Mouse (Mus musculus): Measurements from ENCODE around the gene Gosr2.

Gene Gosr2

GRCm38 (mm10) chr11:103647921-103648620 is 49.6 kb downstream of the Gosr2 start:
- DNase-seq (ENCODE audit: extremely low spot score): peak; percentile 11

GRCm38 (mm10) chr11:103646301-103646700 is 51.4 kb downstream of the Gosr2 start:
- DNase-seq (ENCODE audit: extremely low spot score): no peak

GRCm38 (mm10) chr11:103645731-103646130 is 52.0 kb downstream of the Gosr2 start:
- DNase-seq (ENCODE audit: extremely low spot score): no peak

- no peak for DNase-seq (ENCODE audit: extremely low spot score)
Observed at GRCm38 (mm10) chr11:103643211-103643610, 54.5 kb downstream of the Gosr2 start.

GRCm38 (mm10) chr11:103639407-103639946 is 58.2 kb downstream of the Gosr2 start:
- peak; percentile 64 for DNase-seq (ENCODE audit: extremely low spot score)

GRCm38 (mm10) chr11:103638790-103639189 is 58.9 kb downstream of the Gosr2 start, which contains the start of gene Lyzl6:
Gene Lyzl6 (minus strand): TSS chr11:103638890.
- no peak for DNase-seq (ENCODE audit: extremely low spot score)

GRCm38 (mm10) chr11:103636261-103636660 is 61.4 kb downstream of the Gosr2 start:
- DNase-seq (ENCODE audit: extremely low spot score): no peak

GRCm38 (mm10) chr11:103635481-103635880 is 62.2 kb downstream of the Gosr2 start:
- no peak for DNase-seq (ENCODE audit: extremely low spot score)

GRCm38 (mm10) chr11:103634806-103635205 is 62.9 kb downstream of the Gosr2 start:
- DNase-seq (ENCODE audit: extremely low spot score): no peak

- DNase-seq (ENCODE audit: extremely low spot score): no peak
Observed at GRCm38 (mm10) chr11:103627453-103627852, 70.2 kb downstream of the Gosr2 start.

Data from embryo, embryonic 9.5 days (tissue).